Mouse (Mus musculus): ENCODE data around the gene Inpp5k. TPM values are rescaled to one million over a fixed set of nuclear protein-coding genes. Genes with fewer than 3 reads are reported as not detected.
"Not testable (repeated sequence)": the region's sequence is repeated elsewhere in the genome, so short reads cannot be mapped to it uniquely, and the experiment has no call there.

The Inpp5k gene
- polyA plus RNA-seq, 1 experiment, result 20.7 TPM

- H3ac ChIP-seq (ENCODE audit: control insufficient read depth, insufficient read length), result no peak overlapping the region
- H3K79me2 ChIP-seq (ENCODE audit: control insufficient read depth, insufficient read depth), result no peaks in the 10 kb centered on the region
- no peak overlapping the region for H3K4me3 ChIP-seq
- H3K27me3 ChIP-seq (ENCODE audit: control insufficient read depth, insufficient read depth, insufficient read length), result no peaks in the 10 kb centered on the region
- TF ChIP-seq MYOG (IDR thresholded peaks at IDR 0.05; ENCODE audit: control insufficient read depth in 1 of 3, insufficient read depth in 1 of 3, insufficient read length in 2 of 3, low read depth in 2 of 3) (no peak), SRF (IDR thresholded peaks at IDR 0.05; ENCODE audit: control insufficient read depth, insufficient read length, low read depth) (no peak), USF1 (IDR thresholded peaks at IDR 0.05; ENCODE audit: low read depth) (no peak), MYOD1 (IDR thresholded peaks at IDR 0.05; ENCODE audit: control insufficient read depth in 1 of 3, insufficient read length in 2 of 3, low read depth in 2 of 3) (no peak), TCF3 (IDR thresholded peaks at IDR 0.05; ENCODE audit: insufficient read length, low read depth) (no peak), MAX (IDR thresholded peaks at IDR 0.05; ENCODE audit: low read depth) (no peak), POLR2A (IDR thresholded peaks at IDR 0.05; ENCODE audit: insufficient read length, low read depth) (no peak), TCF12 (IDR thresholded peaks at IDR 0.05; ENCODE audit: insufficient read depth, poor library complexity, severe bottlenecking) (no peak), CEBPB (IDR thresholded peaks at IDR 0.05; ENCODE audit: insufficient read depth, poor library complexity, severe bottlenecking) (no peak), REST (IDR thresholded peaks at IDR 0.05; ENCODE audit: insufficient read depth, insufficient read length) (no peak), E2F4 (IDR thresholded peaks at IDR 0.05; ENCODE audit: insufficient read depth) (no peak), POLR2AphosphoS2 (IDR thresholded peaks at IDR 0.05; ENCODE audit: insufficient read length, low read depth) (no peak)
- no peak overlapping the region for H3K4me2 ChIP-seq (ENCODE audit: low read depth)
- peaks cover 36% of the 10 kb centered on the region for H3K36me3 ChIP-seq (ENCODE audit: control insufficient read depth, insufficient read depth)
These were observed 34.0 kb upstream of the Inpp5k start for GRCm38 (mm10) chr11:75596726-75597255.

- no peak overlapping the region for H3K4me2 ChIP-seq (ENCODE audit: low read depth)
- TF ChIP-seq E2F4 (IDR thresholded peaks at IDR 0.05; ENCODE audit: insufficient read depth) (no peak), REST (IDR thresholded peaks at IDR 0.05; ENCODE audit: insufficient read depth, insufficient read length) (no peak), MAX (IDR thresholded peaks at IDR 0.05; ENCODE audit: low read depth) (no peak), MYOD1 (IDR thresholded peaks at IDR 0.05; ENCODE audit: control insufficient read depth in 1 of 3, insufficient read length in 2 of 3, low read depth in 2 of 3) (no peak), POLR2A (IDR thresholded peaks at IDR 0.05; ENCODE audit: insufficient read length, low read depth) (no peak), POLR2AphosphoS2 (IDR thresholded peaks at IDR 0.05; ENCODE audit: insufficient read length, low read depth) (no peak), SRF (IDR thresholded peaks at IDR 0.05; ENCODE audit: control insufficient read depth, insufficient read length, low read depth) (no peak), CEBPB (IDR thresholded peaks at IDR 0.05; ENCODE audit: insufficient read depth, poor library complexity, severe bottlenecking) (no peak), TCF3 (IDR thresholded peaks at IDR 0.05; ENCODE audit: insufficient read length, low read depth) (no peak), USF1 (IDR thresholded peaks at IDR 0.05; ENCODE audit: low read depth) (no peak), TCF12 (IDR thresholded peaks at IDR 0.05; ENCODE audit: insufficient read depth, poor library complexity, severe bottlenecking) (no peak), MYOG (IDR thresholded peaks at IDR 0.05; ENCODE audit: control insufficient read depth in 1 of 3, insufficient read depth in 1 of 3, insufficient read length in 2 of 3, low read depth in 2 of 3) (no peak)
- H3K36me3 ChIP-seq (ENCODE audit: control insufficient read depth, insufficient read depth), result peaks cover 38% of the 10 kb centered on the region
- no peaks in the 10 kb centered on the region for H3K27me3 ChIP-seq (ENCODE audit: control insufficient read depth, insufficient read depth, insufficient read length)
- H3K79me2 ChIP-seq (ENCODE audit: control insufficient read depth, insufficient read depth), result no peaks in the 10 kb centered on the region
- H3K4me3 ChIP-seq, result no peak overlapping the region
- H3ac ChIP-seq (ENCODE audit: control insufficient read depth, insufficient read length), result no peak overlapping the region
These were observed 32.8 kb upstream of the Inpp5k start for GRCm38 (mm10) chr11:75598004-75598403.

- not testable (repeated sequence) for H3K4me2 ChIP-seq (ENCODE audit: low read depth); H3ac ChIP-seq (ENCODE audit: control insufficient read depth, insufficient read length); H3K27me3 ChIP-seq (ENCODE audit: control insufficient read depth, insufficient read depth, insufficient read length); H3K4me3 ChIP-seq; H3K79me2 ChIP-seq (ENCODE audit: control insufficient read depth, insufficient read depth)
- peaks cover 33% of the 10 kb centered on the region for H3K36me3 ChIP-seq (ENCODE audit: control insufficient read depth, insufficient read depth)
These were observed 31.0 kb upstream of the Inpp5k start for GRCm38 (mm10) chr11:75599802-75600201.

GRCm38 (mm10) chr11:75604826-75605225 lies 26.0 kb upstream of the Inpp5k start:
- H3K36me3 ChIP-seq (ENCODE audit: control insufficient read depth, insufficient read depth), result peaks cover 32% of the 10 kb centered on the region
- H3K27me3 ChIP-seq (ENCODE audit: control insufficient read depth, insufficient read depth, insufficient read length), result no peaks in the 10 kb centered on the region
- H3K4me2 ChIP-seq (ENCODE audit: low read depth), result no peak overlapping the region
- H3ac ChIP-seq (ENCODE audit: control insufficient read depth, insufficient read length), result no peak overlapping the region
- TF ChIP-seq SRF (IDR thresholded peaks at IDR 0.05; ENCODE audit: control insufficient read depth, insufficient read length, low read depth) (no peak), E2F4 (IDR thresholded peaks at IDR 0.05; ENCODE audit: insufficient read depth) (no peak), POLR2AphosphoS2 (IDR thresholded peaks at IDR 0.05; ENCODE audit: insufficient read length, low read depth) (no peak), REST (IDR thresholded peaks at IDR 0.05; ENCODE audit: insufficient read depth, insufficient read length) (no peak), CEBPB (IDR thresholded peaks at IDR 0.05; ENCODE audit: insufficient read depth, poor library complexity, severe bottlenecking) (no peak), TCF12 (IDR thresholded peaks at IDR 0.05; ENCODE audit: insufficient read depth, poor library complexity, severe bottlenecking) (no peak), TCF3 (IDR thresholded peaks at IDR 0.05; ENCODE audit: insufficient read length, low read depth) (no peak), USF1 (IDR thresholded peaks at IDR 0.05; ENCODE audit: low read depth) (no peak), MYOG (IDR thresholded peaks at IDR 0.05; ENCODE audit: control insufficient read depth in 1 of 3, insufficient read depth in 1 of 3, insufficient read length in 2 of 3, low read depth in 2 of 3) (no peak), MYOD1 (IDR thresholded peaks at IDR 0.05; ENCODE audit: control insufficient read depth in 1 of 3, insufficient read length in 2 of 3, low read depth in 2 of 3) (no peak), MAX (IDR thresholded peaks at IDR 0.05; ENCODE audit: low read depth) (no peak), POLR2A (IDR thresholded peaks at IDR 0.05; ENCODE audit: insufficient read length, low read depth) (no peak)
- H3K4me3 ChIP-seq, result no peak overlapping the region
- no peaks in the 10 kb centered on the region for H3K79me2 ChIP-seq (ENCODE audit: control insufficient read depth, insufficient read depth)

- Histone ChIP-seq H3K4me3 (no peak overlapping the region), H3K27me3 (ENCODE audit: control insufficient read depth, insufficient read depth, insufficient read length) (no peaks in the 10 kb centered on the region), H3K4me2 (ENCODE audit: low read depth) (no peak overlapping the region), H3K36me3 (ENCODE audit: control insufficient read depth, insufficient read depth) (peaks cover 37% of the 10 kb centered on the region), H3K79me2 (ENCODE audit: control insufficient read depth, insufficient read depth) (no peaks in the 10 kb centered on the region), H3ac (ENCODE audit: control insufficient read depth, insufficient read length) (no peak overlapping the region)
- TF ChIP-seq SRF (IDR thresholded peaks at IDR 0.05; ENCODE audit: control insufficient read depth, insufficient read length, low read depth) (no peak), MAX (IDR thresholded peaks at IDR 0.05; ENCODE audit: low read depth) (no peak), POLR2A (IDR thresholded peaks at IDR 0.05; ENCODE audit: insufficient read length, low read depth) (no peak), MYOD1 (IDR thresholded peaks at IDR 0.05; ENCODE audit: control insufficient read depth in 1 of 3, insufficient read length in 2 of 3, low read depth in 2 of 3) (no peak), E2F4 (IDR thresholded peaks at IDR 0.05; ENCODE audit: insufficient read depth) (no peak), POLR2AphosphoS2 (IDR thresholded peaks at IDR 0.05; ENCODE audit: insufficient read length, low read depth) (no peak), TCF12 (IDR thresholded peaks at IDR 0.05; ENCODE audit: insufficient read depth, poor library complexity, severe bottlenecking) (no peak), CEBPB (IDR thresholded peaks at IDR 0.05; ENCODE audit: insufficient read depth, poor library complexity, severe bottlenecking) (no peak), MYOG (IDR thresholded peaks at IDR 0.05; ENCODE audit: control insufficient read depth in 1 of 3, insufficient read depth in 1 of 3, insufficient read length in 2 of 3, low read depth in 2 of 3) (no peak), USF1 (IDR thresholded peaks at IDR 0.05; ENCODE audit: low read depth) (no peak), TCF3 (IDR thresholded peaks at IDR 0.05; ENCODE audit: insufficient read length, low read depth) (no peak), REST (IDR thresholded peaks at IDR 0.05; ENCODE audit: insufficient read depth, insufficient read length) (no peak)
These were observed 25.5 kb upstream of the Inpp5k start for GRCm38 (mm10) chr11:75605318-75605717.
